Mouse (Mus musculus): ENCODE measurements around the gene Man1a. TPM values are rescaled to one million over a fixed set of nuclear protein-coding genes. Genes with fewer than 3 reads are reported as not detected.

The Man1a gene
- polyA plus RNA-seq, 1 experiment from 2014 or later, result 12.6 TPM

- no peak for DNase-seq (ENCODE audit: low spot score)
- no peaks in the 10 kb centered on the region for H3K4me1 ChIP-seq (replicated peaks; ENCODE audit: control insufficient read depth, insufficient read depth, low read length)
- WGBS, result 69% methylated on average over 4 of the region's 4 CpGs
- ATAC-seq (replicated peaks; ENCODE audit: low FRiP score), result no peak
- no peak overlapping the region for H3K4me2 ChIP-seq
- no peak overlapping the region for H3K9ac ChIP-seq (ENCODE audit: low read depth, low read length)
- no peak overlapping the region for H3K4me3 ChIP-seq (ENCODE audit: low read depth, low read length)
- H3K36me3 ChIP-seq (ENCODE audit: control insufficient read depth, insufficient read depth, low read length), result peaks cover 2% of the 10 kb centered on the region; the same call in 1 of the 2 replicates
- H3K27ac ChIP-seq (ENCODE audit: low read depth, low read length), result no peak overlapping the region
- no peaks in the 10 kb centered on the region for H3K27me3 ChIP-seq (replicated peaks; ENCODE audit: control insufficient read depth, insufficient read depth, low read length)
- H3K9me3 ChIP-seq (ENCODE audit: control insufficient read depth, low read length), result no peaks in the 10 kb centered on the region
Observed at GRCm38 (mm10) chr10:54026101-54026500, 50.3 kb downstream of the Man1a start.

- 0 out of 2 replicates have a peak, but pooled peaks cover 2% of the 10 kb centered on the region for H3K4me1 ChIP-seq (replicated peaks; ENCODE audit: control insufficient read depth, insufficient read depth, low read length)
- no peaks in the 10 kb centered on the region for H3K9me3 ChIP-seq (ENCODE audit: control insufficient read depth, low read length)
- no peaks in the 10 kb centered on the region for H3K36me3 ChIP-seq (ENCODE audit: control insufficient read depth, insufficient read depth, low read length)
- no peaks in the 10 kb centered on the region for H3K27me3 ChIP-seq (replicated peaks; ENCODE audit: control insufficient read depth, insufficient read depth, low read length)
- H3K4me2 ChIP-seq, result no peak overlapping the region
- H3K9ac ChIP-seq (ENCODE audit: low read depth, low read length), result no peak overlapping the region
- H3K27ac ChIP-seq (ENCODE audit: low read depth, low read length), result no peak overlapping the region
- DNase-seq (ENCODE audit: low spot score) (no peak), ATAC-seq (replicated peaks; ENCODE audit: low FRiP score) (no peak)
- no peak overlapping the region for H3K4me3 ChIP-seq (ENCODE audit: low read depth, low read length)
- WGBS, result 71% methylated on average over 5 of the region's 5 CpGs
Observed at GRCm38 (mm10) chr10:54017904-54018454, 58.4 kb downstream of the Man1a start.

- H3K27me3 ChIP-seq (replicated peaks; ENCODE audit: control insufficient read depth, insufficient read depth, low read length), result no peaks in the 10 kb centered on the region
- 87% methylated on average over 15 of the region's 15 CpGs for WGBS
Observed at GRCm38 (mm10) chr10:54014116-54014758, 62.2 kb downstream of the Man1a start.

GRCm38 (mm10) chr10:54013143-54013791, 63.1 kb downstream of the Man1a start:
- Histone ChIP-seq H3K4me3 (ENCODE audit: low read depth, low read length) (no peak overlapping the region), H3K9ac (ENCODE audit: low read depth, low read length) (no peak overlapping the region), H3K4me1 (replicated peaks; ENCODE audit: control insufficient read depth, insufficient read depth, low read length) (0 out of 2 replicates have a peak, but pooled peaks cover 2% of the 10 kb centered on the region), H3K9me3 (ENCODE audit: control insufficient read depth, low read length) (no peaks in the 10 kb centered on the region), H3K27ac (ENCODE audit: low read depth, low read length) (no peak overlapping the region), H3K36me3 (ENCODE audit: control insufficient read depth, insufficient read depth, low read length) (no peaks in the 10 kb centered on the region), H3K4me2 (no peak overlapping the region), H3K27me3 (replicated peaks; ENCODE audit: control insufficient read depth, insufficient read depth, low read length) (no peaks in the 10 kb centered on the region)
- ATAC-seq (replicated peaks; ENCODE audit: low FRiP score) (no peak), DNase-seq (ENCODE audit: low spot score) (no peak)
- WGBS, result 90% methylated on average over 11 of the region's 11 CpGs

More at GRCm38 (mm10) chr10:54014116-54014758, 62.2 kb downstream of the Man1a start:
- H3K4me1 ChIP-seq (replicated peaks; ENCODE audit: control insufficient read depth, insufficient read depth, low read length), result 0 out of 2 replicates have a peak, but pooled peaks cover 2% of the 10 kb centered on the region
- no peak overlapping the region for H3K4me2 ChIP-seq
- no peak for DNase-seq (ENCODE audit: low spot score)
- H3K4me3 ChIP-seq (ENCODE audit: low read depth, low read length), result no peak overlapping the region
- H3K9ac ChIP-seq (ENCODE audit: low read depth, low read length), result no peak overlapping the region
- no peaks in the 10 kb centered on the region for H3K9me3 ChIP-seq (ENCODE audit: control insufficient read depth, low read length)
- H3K36me3 ChIP-seq (ENCODE audit: control insufficient read depth, insufficient read depth, low read length), result no peaks in the 10 kb centered on the region
- H3K27ac ChIP-seq (ENCODE audit: low read depth, low read length), result no peak overlapping the region
- ATAC-seq (replicated peaks; ENCODE audit: low FRiP score), result no peak

GRCm38 (mm10) chr10:54009154-54009553, 67.3 kb downstream of the Man1a start:
- H3K9ac ChIP-seq (ENCODE audit: low read depth, low read length), result no peak overlapping the region
- DNase-seq (ENCODE audit: low spot score), result no peak
- 79% methylated on average over 6 of the region's 6 CpGs for WGBS
- no peaks in the 10 kb centered on the region for H3K27me3 ChIP-seq (replicated peaks; ENCODE audit: control insufficient read depth, insufficient read depth, low read length)
- H3K4me1 ChIP-seq (replicated peaks; ENCODE audit: control insufficient read depth, insufficient read depth, low read length), result no peaks in the 10 kb centered on the region
- ATAC-seq (replicated peaks; ENCODE audit: low FRiP score), result no peak
- no peaks in the 10 kb centered on the region for H3K9me3 ChIP-seq (ENCODE audit: control insufficient read depth, low read length)
- H3K36me3 ChIP-seq (ENCODE audit: control insufficient read depth, insufficient read depth, low read length), result no peaks in the 10 kb centered on the region
- no peak overlapping the region for H3K4me3 ChIP-seq (ENCODE audit: low read depth, low read length)
- no peak overlapping the region for H3K27ac ChIP-seq (ENCODE audit: low read depth, low read length)
- no peak overlapping the region for H3K4me2 ChIP-seq

- H3K4me2 ChIP-seq, result no peak overlapping the region
- no peak for ATAC-seq (replicated peaks; ENCODE audit: low FRiP score)
- H3K4me1 ChIP-seq (replicated peaks; ENCODE audit: control insufficient read depth, insufficient read depth, low read length), result no peaks in the 10 kb centered on the region
- H3K36me3 ChIP-seq (ENCODE audit: control insufficient read depth, insufficient read depth, low read length), result no peaks in the 10 kb centered on the region
- H3K27me3 ChIP-seq (replicated peaks; ENCODE audit: control insufficient read depth, insufficient read depth, low read length), result no peaks in the 10 kb centered on the region
- DNase-seq (ENCODE audit: low spot score), result no peak
- H3K9ac ChIP-seq (ENCODE audit: low read depth, low read length), result no peak overlapping the region
- no peak overlapping the region for H3K27ac ChIP-seq (ENCODE audit: low read depth, low read length)
- no peak overlapping the region for H3K4me3 ChIP-seq (ENCODE audit: low read depth, low read length)
- H3K9me3 ChIP-seq (ENCODE audit: control insufficient read depth, low read length), result no peaks in the 10 kb centered on the region
- 46% methylated on average over 3 of the region's 3 CpGs for WGBS
Observed at GRCm38 (mm10) chr10:54006868-54007267, 69.5 kb downstream of the Man1a start.

GRCm38 (mm10) chr10:54005847-54006246, 70.6 kb downstream of the Man1a start:
- H3K36me3 ChIP-seq (ENCODE audit: control insufficient read depth, insufficient read depth, low read length), result no peaks in the 10 kb centered on the region

GRCm38 (mm10) chr10:54002936-54003335, 73.5 kb downstream of the Man1a start:
- Histone ChIP-seq H3K4me2 (no peak overlapping the region), H3K4me3 (ENCODE audit: low read depth, low read length) (no peak overlapping the region), H3K27ac (ENCODE audit: low read depth, low read length) (no peak overlapping the region), H3K4me1 (replicated peaks; ENCODE audit: control insufficient read depth, insufficient read depth, low read length) (no peaks in the 10 kb centered on the region), H3K9me3 (ENCODE audit: control insufficient read depth, low read length) (no peaks in the 10 kb centered on the region), H3K9ac (ENCODE audit: low read depth, low read length) (no peak overlapping the region), H3K27me3 (replicated peaks; ENCODE audit: control insufficient read depth, insufficient read depth, low read length) (no peaks in the 10 kb centered on the region), H3K36me3 (ENCODE audit: control insufficient read depth, insufficient read depth, low read length) (no peaks in the 10 kb centered on the region)
- ATAC-seq (replicated peaks; ENCODE audit: low FRiP score) (no peak), DNase-seq (ENCODE audit: low spot score) (no peak)
- 86% methylated on average over 2 of the region's 2 CpGs for WGBS

More at GRCm38 (mm10) chr10:54005847-54006246, 70.6 kb downstream of the Man1a start:
- WGBS, result 82% methylated on average over 2 of the region's 2 CpGs
- no peak for ATAC-seq (replicated peaks; ENCODE audit: low FRiP score)
- Histone ChIP-seq H3K9ac (ENCODE audit: low read depth, low read length) (no peak overlapping the region), H3K4me2 (no peak overlapping the region), H3K27me3 (replicated peaks; ENCODE audit: control insufficient read depth, insufficient read depth, low read length) (no peaks in the 10 kb centered on the region), H3K9me3 (ENCODE audit: control insufficient read depth, low read length) (no peaks in the 10 kb centered on the region), H3K27ac (ENCODE audit: low read depth, low read length) (no peak overlapping the region), H3K4me1 (replicated peaks; ENCODE audit: control insufficient read depth, insufficient read depth, low read length) (no peaks in the 10 kb centered on the region), H3K4me3 (ENCODE audit: low read depth, low read length) (no peak overlapping the region)
- DNase-seq (ENCODE audit: low spot score), result no peak

All from liver, embryonic 11.5 days (tissue).